Mouse (Mus musculus): ENCODE measurements at regions not wholly inside any gene's neighbourhood (a gene's known extent, or its start where the extent isn't known, plus 50 kb on each side); places are given as distances from the start of the nearest gene placed in this dataset.

- no peak for TF ChIP-seq POLR2A (IDR thresholded peaks at IDR 0.05; ENCODE audit: insufficient read depth, low read length)
- TF ChIP-seq CTCF (IDR thresholded peaks at IDR 0.05; ENCODE audit: low read depth, low read length) = no peak
- no peak for TF ChIP-seq EP300 (IDR thresholded peaks at IDR 0.05; ENCODE audit: insufficient read depth, low read depth, low read length)
These were observed 79.6 kb upstream of the Id2 start for GRCm38 (mm10) chr12:25176565-25176964.
